Mouse (Mus musculus): ENCODE results near the gene Kcnip4.

DNA sequence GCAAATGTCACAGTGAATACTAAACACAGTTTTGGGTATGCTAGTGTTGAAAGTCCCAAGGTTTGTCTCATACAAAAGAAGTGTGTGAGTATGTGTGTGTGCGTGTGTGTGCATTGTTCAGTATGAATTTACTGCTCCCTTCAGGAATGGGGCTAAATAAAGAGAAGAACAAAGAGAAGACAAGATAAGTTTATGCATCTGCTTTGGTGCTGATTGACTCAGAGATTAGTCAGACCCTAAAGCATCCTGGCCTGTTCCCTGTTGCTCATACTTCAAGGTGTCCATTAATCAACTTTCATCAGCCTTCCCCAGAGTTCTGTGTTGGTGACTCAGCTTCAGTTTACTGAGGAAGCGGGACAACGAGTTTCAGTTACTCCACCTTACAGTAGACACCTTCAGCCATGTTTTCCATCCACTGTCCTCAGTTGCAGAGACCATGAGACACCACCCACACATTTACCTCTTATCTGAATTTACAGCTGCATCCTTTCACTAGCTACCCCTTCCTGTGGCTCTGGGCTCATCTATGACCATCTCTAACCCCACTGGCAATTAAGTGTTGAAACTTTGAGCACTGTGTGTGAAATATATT lies 960.6 kb downstream of the Kcnip4 start:
- TF ChIP-seq CTCF (IDR thresholded peaks at IDR 0.05; ENCODE audit: borderline replicate concordance, control insufficient read depth, extremely low read depth, insufficient read depth, low read length, poor library complexity) (no peak), POLR2A (IDR thresholded peaks at IDR 0.05; ENCODE audit: control insufficient read depth, extremely low read depth, insufficient read depth, low read length, poor library complexity) (no peak)

Data from thymus, adult 2 months (tissue).